Mouse (Mus musculus) C2C12 (cell line): ENCODE results near the gene L3mbtl4.

Source experiments
- CEBPB ChIP-seq: IDR thresholded peaks from one replicate; pipeline ENCODE4 v1.6.1; 2011; ENCODE audit warnings: low read depth, mild to moderate bottlenecking, control low read depth, moderate library complexity
- CTCF ChIP-seq: IDR thresholded peaks from one replicate; pipeline ENCODE4 v1.5.1; 2011; ENCODE audit not compliant: control insufficient read depth, insufficient read depth, insufficient read length
- MAX ChIP-seq: IDR thresholded peaks from one replicate; pipeline ENCODE4 v1.6.1; 2011; ENCODE audit warnings: mild to moderate bottlenecking, control low read depth
- MYOD1 ChIP-seq: IDR thresholded peaks from one replicate; pipeline ENCODE4 v1.6.1; 2011; ENCODE audit warnings: low read depth; ENCODE audit not compliant: control insufficient read depth, insufficient read length
- MYOG ChIP-seq: IDR thresholded peaks from one replicate; pipeline ENCODE4 v1.6.1; 2011; ENCODE audit not compliant: control insufficient read depth, insufficient read length; ENCODE audit errors: extremely low read depth
- USF1 ChIP-seq: IDR thresholded peaks from one replicate; pipeline ENCODE4 v1.6.1; 2011; ENCODE audit warnings: low read depth, mild to moderate bottlenecking, control low read depth, moderate library complexity

DNA sequence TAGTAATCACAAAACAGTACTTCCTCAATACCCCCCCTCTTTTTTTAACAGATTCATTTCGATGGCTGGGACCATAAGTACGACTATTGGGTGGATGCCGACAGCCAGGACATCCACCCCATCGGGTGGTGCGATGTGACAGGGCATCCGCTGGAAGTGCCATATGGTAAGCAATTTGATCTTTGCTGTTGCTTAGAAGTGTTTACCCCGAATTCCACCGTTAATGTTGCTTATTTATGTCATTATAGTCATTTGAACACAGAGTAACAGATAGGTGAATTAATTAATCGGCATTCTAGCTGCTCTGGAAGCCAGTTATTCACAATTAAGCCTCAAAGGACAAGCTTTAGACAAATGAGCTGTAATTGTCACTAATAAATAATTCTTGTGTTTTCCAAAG, 286.1 kb downstream of the L3mbtl4 start:
- TF ChIP-seq CTCF (no peak), MAX (no peak), USF1 (no peak), MYOG (no peak), MYOD1 (no peak), CEBPB (no peak)
